Mouse (Mus musculus): ENCODE data around the gene Sft2d1.

The Sft2d1 gene
- long read RNA-seq, experiment 1, transcript Sft2d1-209 (8 exons, 1,049 nt): major isoform, 30 of 38 reads
- long read RNA-seq, experiment 1, partial matches to known transcripts: 2 of 38 reads
- long read RNA-seq, experiment 1, other reads (novel, unspliced or antisense): 3 of 38 reads
- long read RNA-seq, experiment 2, transcript Sft2d1-209 (8 exons, 1,049 nt): major isoform, 30 of 37 reads
- long read RNA-seq, experiment 2, partial matches to known transcripts: 2 of 37 reads
- long read RNA-seq, experiment 2, other reads (novel, unspliced or antisense): 5 of 37 reads

- intact Hi-C loops (cut with DNase I): loop anchor here (5.0 kb wide), 1 partner anchor 56 kb away; no protein-coding TSS in a partner anchor
Observed at GRCm38 (mm10) chr17:8310838-8311614, at the start of gene Sft2d1. Gene Sft2d1, plus strand, starts transcription at chr17:8311102.

- intact Hi-C loops (cut with DNase I): loop anchor here (1.0 to 2.0 kb wide), 2 partner anchors 36 to 108 kb away; no protein-coding TSS in a partner anchor
Observed at GRCm38 (mm10) chr17:8264638-8265037, 46.3 kb upstream of the Sft2d1 start.

GRCm38 (mm10) chr17:8272054-8272749, 38.7 kb upstream of the Sft2d1 start:
- intact Hi-C loops (cut with DNase I): no loop called here

GRCm38 (mm10) chr17:8272951-8273350, 38.0 kb upstream of the Sft2d1 start:
- intact Hi-C loops (cut with DNase I): no loop called here

- intact Hi-C loops (cut with DNase I): no loop called here
Observed at GRCm38 (mm10) chr17:8276071-8276470, 34.8 kb upstream of the Sft2d1 start.

GRCm38 (mm10) chr17:8276680-8277079, 34.2 kb upstream of the Sft2d1 start:
- intact Hi-C loops (cut with DNase I): no loop called here

- intact Hi-C loops (cut with DNase I): no loop called here
Observed at GRCm38 (mm10) chr17:8277266-8277665, 33.6 kb upstream of the Sft2d1 start.

GRCm38 (mm10) chr17:8278356-8278755, 32.5 kb upstream of the Sft2d1 start:
- intact Hi-C loops (cut with DNase I): no loop called here

- intact Hi-C loops (cut with DNase I): no loop called here
Observed at GRCm38 (mm10) chr17:8282821-8283525, 27.9 kb upstream of the Sft2d1 start, which contains the start of gene Mpc1. Gene Mpc1, plus strand, starts transcription at chr17:8282904.

GRCm38 (mm10) chr17:8283526-8284253, 27.2 kb upstream of the Sft2d1 start:
- intact Hi-C loops (cut with DNase I): no loop called here

GRCm38 (mm10) chr17:8284254-8284661, 26.6 kb upstream of the Sft2d1 start:
- intact Hi-C loops (cut with DNase I): no loop called here

- intact Hi-C loops (cut with DNase I): no loop called here
Observed at GRCm38 (mm10) chr17:8285056-8285455, 25.8 kb upstream of the Sft2d1 start.

GRCm38 (mm10) chr17:8286987-8287386, 23.9 kb upstream of the Sft2d1 start:
- intact Hi-C loops (cut with DNase I): no loop called here

GRCm38 (mm10) chr17:8289993-8290679, 20.8 kb upstream of the Sft2d1 start:
- intact Hi-C loops (cut with DNase I): no loop called here

GRCm38 (mm10) chr17:8290736-8291135, 20.2 kb upstream of the Sft2d1 start:
- intact Hi-C loops (cut with DNase I): no loop called here

GRCm38 (mm10) chr17:8295825-8296224, 15.1 kb upstream of the Sft2d1 start:
- intact Hi-C loops (cut with DNase I): no loop called here

- intact Hi-C loops (cut with DNase I): no loop called here
Observed at GRCm38 (mm10) chr17:8296313-8296844, 14.5 kb upstream of the Sft2d1 start.

- intact Hi-C loops (cut with DNase I): no loop called here
Observed at GRCm38 (mm10) chr17:8297746-8298145, 13.2 kb upstream of the Sft2d1 start.

- intact Hi-C loops (cut with DNase I): no loop called here
Observed at GRCm38 (mm10) chr17:8298281-8298680, 12.6 kb upstream of the Sft2d1 start.

GRCm38 (mm10) chr17:8299524-8299923, 11.4 kb upstream of the Sft2d1 start:
- intact Hi-C loops (cut with DNase I): no loop called here
